Mouse (Mus musculus) thymus, postnatal 0 days (tissue): ENCODE data around the gene Zfand6. TPM values are rescaled to one million over a fixed set of nuclear protein-coding genes. Genes with fewer than 3 reads are reported as not detected.

Experiments used
- DNase-seq: peaks from one replicate; pipeline ENCODE4 v3.0.0-alpha.2; 2015; ENCODE audit warnings: low spot score
- polyA plus RNA-seq: library from polyadenylated mRNA; unstranded; fragments of >200 nt; fragmentation: Nextera tagmentation; extraction: Ambion mirVana; gene quantifications from 2 replicates; pipeline ENCODE4 v1.2.1, GENCODE M21; 2015

Gene Zfand6
- polyA plus RNA-seq: 166 and 178 TPM in 2 replicates

- DNase-seq: peak; percentile 86
These were observed at the start of gene Zfand6 for GRCm38 (mm10) chr7:84689251-84690100. TSS of gene Zfand6 (minus strand) at chr7:84689959.

GRCm38 (mm10) chr7:84736803-84737202 lies 47.0 kb upstream of the Zfand6 start:
- no peak for DNase-seq

GRCm38 (mm10) chr7:84733038-84733437 lies 43.3 kb upstream of the Zfand6 start:
- DNase-seq: no peak

- DNase-seq: no peak
These were observed 42.3 kb upstream of the Zfand6 start for GRCm38 (mm10) chr7:84732052-84732451.

GRCm38 (mm10) chr7:84731076-84731475 lies 41.3 kb upstream of the Zfand6 start:
- DNase-seq: no peak

GRCm38 (mm10) chr7:84722804-84723459 lies 33.2 kb upstream of the Zfand6 start:
- DNase-seq: no peak

- DNase-seq: no peak
These were observed 20.7 kb upstream of the Zfand6 start for GRCm38 (mm10) chr7:84710287-84710958.

GRCm38 (mm10) chr7:84706877-84707276 lies 17.1 kb upstream of the Zfand6 start:
- no peak for DNase-seq

- no peak for DNase-seq
These were observed 346 bp upstream of the Zfand6 start for GRCm38 (mm10) chr7:84690101-84690509.

- no peak for DNase-seq
These were observed 1.8 kb downstream of the Zfand6 start for GRCm38 (mm10) chr7:84687653-84688580.

GRCm38 (mm10) chr7:84686380-84686779 lies 3.4 kb downstream of the Zfand6 start:
- DNase-seq: no peak

GRCm38 (mm10) chr7:84684675-84685074 lies 5.1 kb downstream of the Zfand6 start:
- DNase-seq: no peak

- peak; percentile 19 for DNase-seq
These were observed 8.2 kb downstream of the Zfand6 start for GRCm38 (mm10) chr7:84681558-84681957.

- DNase-seq: no peak
These were observed 8.8 kb downstream of the Zfand6 start for GRCm38 (mm10) chr7:84680931-84681330.

GRCm38 (mm10) chr7:84680092-84680491 lies 9.7 kb downstream of the Zfand6 start:
- no peak for DNase-seq

GRCm38 (mm10) chr7:84679264-84679663 lies 10.5 kb downstream of the Zfand6 start:
- peak; percentile 87 for DNase-seq

GRCm38 (mm10) chr7:84673103-84673502 lies 16.7 kb downstream of the Zfand6 start:
- no peak for DNase-seq

GRCm38 (mm10) chr7:84669554-84670152 lies 20.1 kb downstream of the Zfand6 start:
- no peak for DNase-seq

- DNase-seq: no peak
These were observed 21.8 kb downstream of the Zfand6 start for GRCm38 (mm10) chr7:84667946-84668345.

- no peak for DNase-seq
These were observed 37.0 kb downstream of the Zfand6 start for GRCm38 (mm10) chr7:84652740-84653139.

- DNase-seq: no peak
These were observed 37.8 kb downstream of the Zfand6 start for GRCm38 (mm10) chr7:84651987-84652321.
